Comparison of ENCODE assay signal across 29 mouse cellular contexts in the genomic region with DNA sequence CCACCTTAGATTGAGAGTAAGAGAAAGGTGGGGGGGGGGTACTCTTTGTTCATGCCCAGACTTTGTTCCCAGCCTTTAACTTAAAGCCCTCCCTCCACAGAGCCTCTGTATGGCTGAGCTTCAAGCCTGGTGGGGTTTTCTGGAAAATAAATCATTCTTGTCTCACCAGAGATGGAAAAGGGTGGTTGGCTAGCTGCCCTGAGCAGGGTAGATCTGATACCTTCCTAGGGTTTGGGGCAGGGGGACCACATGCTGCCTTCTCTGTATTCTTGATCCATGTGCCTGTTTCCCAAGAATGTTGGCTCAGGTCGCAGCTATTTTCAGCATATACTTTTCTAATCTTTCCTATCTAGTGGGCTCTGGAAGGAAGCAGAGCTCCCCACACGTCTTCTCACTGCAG. TPM values are rescaled to one million over a fixed set of nuclear protein-coding genes. Genes with fewer than 3 reads are reported as not detected.
DNase-seq lines count a peak whose midpoint lies in the region; ATAC-seq lines count a peak whose summit lies in the region.
"Had no signal": no experiment of that assay in that cellular context is flagged by ENCODE, and none has a peak within 500 bp of the region (broad histone marks: within the 10 kb centered on the region; RNA-seq: fewer than 3 reads in every experiment).

No protein-coding gene starts in this region.

- ATAC-seq in embryonic facial prominence, embryonic 15.5 days (ENCODE audit: insufficient number of reproducible peaks, low FRiP score, low TSS enrichment, low read depth), result no peak
- no peak for ATAC-seq in limb, embryonic 15.5 days (ENCODE audit: insufficient number of reproducible peaks, low FRiP score, low TSS enrichment, low read depth)
- ATAC-seq in hindbrain, embryonic 16.5 days, result no peak
- ATAC-seq: activated CD4-positive, CD25-positive, alpha-beta regulatory T cell, adult 4 months; CD4-positive, CD25-positive, alpha-beta regulatory T cell, adult 4 months; forebrain, embryonic 13.5 days; forebrain, embryonic 16.5 days; intestine, embryonic 15.5 days had no signal

- peaks cover 34% of the 10 kb centered on the region for H3K4me1 ChIP-seq in embryonic facial prominence, embryonic 15.5 days
- H3K4me1 ChIP-seq in limb, embryonic 15.5 days, result peaks cover 34% of the 10 kb centered on the region; the same call in 1 of the 2 replicates
- H3K4me1 ChIP-seq in hindbrain, embryonic 16.5 days (ENCODE audit: control insufficient read depth, insufficient read depth, low read depth, low read length), result no peaks in the 10 kb centered on the region
- H3K4me1 ChIP-seq: forebrain, embryonic 13.5 days; hindbrain, embryonic 15.5 days; intestine, embryonic 15.5 days had no signal

- no peak overlapping the region for H3K9ac ChIP-seq in embryonic facial prominence, embryonic 15.5 days
- no peak overlapping the region for H3K9ac ChIP-seq in limb, embryonic 15.5 days
- H3K9ac ChIP-seq in hindbrain, embryonic 16.5 days (ENCODE audit: low read depth, low read length), result no peak overlapping the region
- H3K9ac ChIP-seq: forebrain, embryonic 13.5 days; heart, embryonic 13.5 days; hindbrain, embryonic 12.5 days; hindbrain, embryonic 15.5 days; intestine, embryonic 15.5 days had no signal

- no peak overlapping the region for H3K4me3 ChIP-seq in embryonic facial prominence, embryonic 15.5 days (replicated peaks)
- H3K4me3 ChIP-seq in limb, embryonic 15.5 days, result no peak overlapping the region
- H3K4me3 ChIP-seq in hindbrain, embryonic 16.5 days (ENCODE audit: low read length), result no peak overlapping the region
- H3K4me3 ChIP-seq: forebrain, embryonic 10.5 days; forebrain, embryonic 13.5 days; gastrocnemius, adult 2 months; heart, adult 2 months; heart, embryonic 10.5 days; heart, embryonic 13.5 days; hindbrain, embryonic 12.5 days; hindbrain, embryonic 15.5 days; intestine, embryonic 15.5 days had no signal

- peak overlapping the region; percentile 17 for H3K27ac ChIP-seq in embryonic facial prominence, embryonic 15.5 days (replicated peaks)
- peak overlapping the region; percentile 2; the same call in 1 of the 2 replicates for H3K27ac ChIP-seq in limb, embryonic 15.5 days
- no peak overlapping the region for H3K27ac ChIP-seq in hindbrain, embryonic 16.5 days (ENCODE audit: low read depth, low read length)
- H3K27ac ChIP-seq: forebrain, embryonic 10.5 days; forebrain, embryonic 13.5 days; gastrocnemius, adult 2 months; heart, adult 2 months; heart, embryonic 10.5 days; heart, embryonic 13.5 days; hindbrain, embryonic 12.5 days; hindbrain, embryonic 15.5 days; intestine, embryonic 15.5 days had no signal

- no peaks in the 10 kb centered on the region for H3K36me3 ChIP-seq in embryonic facial prominence, embryonic 15.5 days
- no peaks in the 10 kb centered on the region for H3K36me3 ChIP-seq in limb, embryonic 15.5 days
- H3K36me3 ChIP-seq in hindbrain, embryonic 16.5 days (ENCODE audit: control insufficient read depth, insufficient read depth, low read length), result no peaks in the 10 kb centered on the region; the same call in 1 of the 2 replicates
- H3K36me3 ChIP-seq: forebrain, embryonic 10.5 days; heart, embryonic 10.5 days; heart, embryonic 13.5 days; hindbrain, embryonic 12.5 days; hindbrain, embryonic 15.5 days; intestine, embryonic 15.5 days had no signal

- peak; percentile 70 for DNase-seq in heart, adult 11 months
- DNase-seq in heart, postnatal 14 days, result no peak
- peak; percentile 7 for DNase-seq in NIH3T3 (ENCODE audit: low read depth)
- DNase-seq in B cell, adult 2 months, result no peak
- DNase-seq: adrenal gland, adult 8-10 months; adrenal gland, postnatal 25 days; cerebellum, adult 11-12 months; cerebellum, adult 8-10 months; cerebellum, postnatal 10 days; cerebellum, postnatal 36 days; embryo, embryonic 11 days; gastrocnemius, adult 2 months; gastrocnemius, postnatal 25 days; heart, adult 2 months had no signal

- WGBS in embryonic facial prominence, embryonic 15.5 days, result 45% methylated on average over 2 of the region's 2 CpGs
- 53% methylated on average over 2 of the region's 2 CpGs for WGBS in limb, embryonic 15.5 days
- 61% methylated on average over 2 of the region's 2 CpGs for WGBS in hindbrain, embryonic 16.5 days

- intact Hi-C loops in heart, postnatal 14 days (cut with DNase I), result no loop called here

- H3K4me2 ChIP-seq in embryonic facial prominence, embryonic 15.5 days (replicated peaks), result no peak overlapping the region
- no peak overlapping the region for H3K4me2 ChIP-seq in limb, embryonic 15.5 days
- H3K4me2 ChIP-seq in hindbrain, embryonic 16.5 days (ENCODE audit: low read length), result no peak overlapping the region
- H3K4me2 ChIP-seq: forebrain, embryonic 13.5 days; heart, embryonic 13.5 days; hindbrain, embryonic 12.5 days; hindbrain, embryonic 15.5 days; intestine, embryonic 15.5 days had no signal

- H3K9me3 ChIP-seq in embryonic facial prominence, embryonic 15.5 days (replicated peaks), result no peaks in the 10 kb centered on the region
- H3K9me3 ChIP-seq in limb, embryonic 15.5 days, result no peaks in the 10 kb centered on the region
- H3K9me3 ChIP-seq in hindbrain, embryonic 16.5 days (ENCODE audit: control insufficient read depth, low read length), result no peaks in the 10 kb centered on the region
- H3K9me3 ChIP-seq: forebrain, embryonic 10.5 days; forebrain, embryonic 13.5 days; heart, embryonic 10.5 days; heart, embryonic 13.5 days; hindbrain, embryonic 12.5 days; hindbrain, embryonic 15.5 days; intestine, embryonic 15.5 days had no signal

- H3K27me3 ChIP-seq in embryonic facial prominence, embryonic 15.5 days, result no peaks in the 10 kb centered on the region
- H3K27me3 ChIP-seq in limb, embryonic 15.5 days, result no peaks in the 10 kb centered on the region
- H3K27me3 ChIP-seq in hindbrain, embryonic 16.5 days (replicated peaks; ENCODE audit: control insufficient read depth, insufficient read depth, low read length), result no peaks in the 10 kb centered on the region
- H3K27me3 ChIP-seq: forebrain, embryonic 13.5 days; heart, embryonic 13.5 days; hindbrain, embryonic 12.5 days; hindbrain, embryonic 15.5 days; intestine, embryonic 15.5 days had no signal

RNA-seq across cellular contexts. Expression of gene Spats2l, which starts 43.1 kb away (rescaled TPM):
- total RNA-seq in heart, postnatal 14 days (2021), result 10 to 100 TPM; 12.5 to 16.2 TPM
- 156 and 157 TPM in 2 replicates for polyA plus RNA-seq in embryonic facial prominence, embryonic 15.5 days (2015; fragmentation: Nextera tagmentation; extraction: Ambion mirVana)
- 178 and 197 TPM in 2 replicates for polyA plus RNA-seq in limb, embryonic 15.5 days (2015; fragmentation: Nextera tagmentation; extraction: Ambion mirVana)
- 79.2 and 89.1 TPM in 2 replicates for polyA plus RNA-seq in hindbrain, embryonic 16.5 days (2015; fragmentation: Nextera tagmentation; extraction: Ambion mirVana)
- total RNA-seq: hematopoietic stem cell, adult 5-6 weeks; MEL had no signal

Comparison
In these comparisons a context has a peak if more than half of its experiments do, and no peak if none do; other contexts are left out.
1. DNase-seq: peak in heart, adult 11 months (single experiment) and NIH3T3 (single experiment); none in heart, postnatal 14 days (0 of 2) and B cell, adult 2 months (0 of 2).